Mouse (Mus musculus): ENCODE data around the gene Ctrb1.

DNA sequence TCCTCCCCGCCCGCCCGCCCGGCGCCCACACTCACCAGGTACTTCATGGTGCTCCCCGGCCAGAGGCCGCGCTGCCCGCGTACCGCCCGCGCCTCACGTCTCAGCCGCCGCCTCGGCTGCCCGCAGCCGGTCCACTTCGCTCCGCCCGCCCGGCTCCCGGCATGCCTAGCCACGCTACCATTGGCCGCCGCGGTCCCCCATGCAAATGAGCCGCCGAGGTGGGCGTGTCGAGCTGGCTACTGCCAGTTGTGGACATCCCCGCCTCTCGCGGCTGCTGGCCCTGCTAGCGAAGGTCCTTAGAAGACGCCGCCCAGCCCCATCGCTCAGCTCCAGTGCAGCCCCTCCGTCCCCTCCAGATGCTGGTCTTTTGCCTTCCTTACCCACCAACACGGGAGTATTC lies 41.2 kb upstream of the Ctrb1 start:
- TF ChIP-seq CTCF (IDR thresholded peaks at IDR 0.05; ENCODE audit: borderline replicate concordance, extremely low read depth, insufficient read depth, insufficient read length) = no peak
- TF ChIP-seq POLR2A (IDR thresholded peaks at IDR 0.05; ENCODE audit: borderline replicate concordance, extremely low read depth, insufficient read depth, insufficient read length, poor library complexity, severe bottlenecking) = peak; percentile 76; the same call in 1 of the 2 replicates

Measured in brain, embryonic 14.5 days (tissue).